27 mouse cellular contexts compared by ENCODE assay signal in genomic region chr16:45960978-45961377, GRCm38 (mm10).
"Had no signal": no experiment of that assay in that cellular context is flagged by ENCODE, and none has a peak within 500 bp of the region (broad histone marks: within the 10 kb centered on the region; RNA-seq: fewer than 3 reads in every experiment).

No protein-coding gene starts in this region.

- H3K9ac ChIP-seq: embryonic facial prominence, embryonic 12.5 days; embryonic facial prominence, embryonic 13.5 days; embryonic facial prominence, embryonic 15.5 days; forebrain, embryonic 12.5 days; forebrain, embryonic 13.5 days; forebrain, embryonic 15.5 days; forebrain, postnatal 0 days had no signal

- H3K27me3 ChIP-seq: embryonic facial prominence, embryonic 12.5 days; embryonic facial prominence, embryonic 13.5 days; embryonic facial prominence, embryonic 15.5 days; forebrain, embryonic 12.5 days; forebrain, embryonic 13.5 days; forebrain, embryonic 15.5 days had no signal

- H3K4me1 ChIP-seq: embryonic facial prominence, embryonic 12.5 days; embryonic facial prominence, embryonic 13.5 days; embryonic facial prominence, embryonic 15.5 days; forebrain, embryonic 10.5 days; forebrain, embryonic 12.5 days; forebrain, embryonic 13.5 days; forebrain, embryonic 15.5 days had no signal

- H3K4me3 ChIP-seq: embryonic facial prominence, embryonic 10.5 days; embryonic facial prominence, embryonic 12.5 days; embryonic facial prominence, embryonic 13.5 days; embryonic facial prominence, embryonic 15.5 days; erythroblast, embryonic 14.5 days; forebrain, embryonic 10.5 days; forebrain, embryonic 12.5 days; forebrain, embryonic 13.5 days; forebrain, embryonic 15.5 days; gastrocnemius, adult 2 months; heart, adult 2 months had no signal

- H3K9me3 ChIP-seq: embryonic facial prominence, embryonic 10.5 days; embryonic facial prominence, embryonic 12.5 days; embryonic facial prominence, embryonic 13.5 days; embryonic facial prominence, embryonic 15.5 days; forebrain, embryonic 10.5 days; forebrain, embryonic 12.5 days; forebrain, embryonic 13.5 days; forebrain, embryonic 15.5 days had no signal

- H3K4me2 ChIP-seq: embryonic facial prominence, embryonic 12.5 days; embryonic facial prominence, embryonic 13.5 days; embryonic facial prominence, embryonic 15.5 days; forebrain, embryonic 12.5 days; forebrain, embryonic 13.5 days; forebrain, embryonic 15.5 days had no signal

- H3K36me3 ChIP-seq: embryonic facial prominence, embryonic 10.5 days; embryonic facial prominence, embryonic 12.5 days; embryonic facial prominence, embryonic 13.5 days; embryonic facial prominence, embryonic 15.5 days; forebrain, embryonic 10.5 days had no signal

- ATAC-seq: forebrain, embryonic 13.5 days; forebrain, embryonic 14.5 days; forebrain, embryonic 15.5 days; forebrain, embryonic 16.5 days; forebrain, postnatal 0 days had no signal

- DNase-seq: cerebellum, adult 8-10 months; cerebellum, adult 9-10 months; cerebellum, adult 9-11 months; cerebellum, postnatal 10 days; cerebellum, postnatal 14 days; cerebellum, postnatal 25 days; cerebellum, postnatal 36 days; embryo, embryonic 11 days; forebrain, postnatal 0 days; gastrocnemius, adult 2 months; gastrocnemius, postnatal 10 days; gastrocnemius, postnatal 14 days; gastrocnemius, postnatal 25 days; gastrocnemius, postnatal 36 days; heart, adult 18-20 months; heart, adult 2 months had no signal

- H3K27ac ChIP-seq: embryonic facial prominence, embryonic 10.5 days; embryonic facial prominence, embryonic 12.5 days; embryonic facial prominence, embryonic 13.5 days; embryonic facial prominence, embryonic 15.5 days; forebrain, embryonic 10.5 days; forebrain, embryonic 12.5 days; forebrain, embryonic 13.5 days; forebrain, embryonic 15.5 days; gastrocnemius, adult 2 months; heart, adult 2 months had no signal
